Mouse (Mus musculus): ENCODE results near the gene Lars2.

GRCm38 (mm10) chr9:123408771-123409170 lies 42.0 kb downstream of the Lars2 start:
- TF ChIP-seq CTCF (IDR thresholded peaks at IDR 0.05; ENCODE audit: low read depth, low read length) (no peak), POLR2A (IDR thresholded peaks at IDR 0.05; ENCODE audit: borderline replicate concordance, low read depth, low read length) (no peak)
